Mouse (Mus musculus) heart, postnatal 0 days (tissue): ENCODE data around the gene Gtpbp3.

Experiments
- CTCF ChIP-seq: IDR thresholded peaks from 2 replicates; pipeline ENCODE4 v1.5.1; 2016; ENCODE audit warnings: antibody characterized with exemption, control low read depth, low read depth
- EP300 ChIP-seq: IDR thresholded peaks from 2 replicates; pipeline ENCODE4 v1.6.1; 2016; ENCODE audit warnings: antibody characterized with exemption, low read depth

DNA sequence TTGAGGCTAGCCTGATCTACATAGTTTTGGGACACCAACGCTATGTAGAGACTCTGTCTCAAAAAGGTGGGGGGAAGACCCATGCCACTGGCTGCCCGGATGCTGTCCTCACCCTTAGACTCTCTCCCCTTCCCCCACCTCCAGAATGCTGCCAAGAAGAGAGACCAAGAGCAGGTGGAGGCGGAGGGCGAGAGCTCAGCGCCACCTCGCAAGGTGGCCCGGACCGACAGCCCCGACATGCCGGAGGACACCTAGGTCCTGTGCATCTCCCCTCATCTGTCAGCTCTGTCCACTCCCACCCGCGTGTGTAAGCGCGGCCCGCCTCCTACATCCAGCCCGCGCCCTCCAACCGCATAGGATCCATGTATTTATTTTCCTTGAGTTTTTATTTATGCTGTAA, 13.6 kb upstream of the Gtpbp3 start:
- TF ChIP-seq CTCF (no peak), EP300 (no peak)
